Mouse (Mus musculus): ENCODE data around the gene Zfp612.

Gene Zfp612

GRCm38 (mm10) chr8:110130537-110130936, 51.0 kb downstream of the Zfp612 start:
- peak; percentile 86 for DNase-seq (ENCODE audit: extremely low spot score, low spot score)

- no peak for DNase-seq (ENCODE audit: extremely low spot score, low spot score)
Observed at GRCm38 (mm10) chr8:110134236-110134635, 54.7 kb downstream of the Zfp612 start.

- no peak for DNase-seq (ENCODE audit: extremely low spot score, low spot score)
Observed at GRCm38 (mm10) chr8:110135515-110135914, 56.0 kb downstream of the Zfp612 start.

GRCm38 (mm10) chr8:110140156-110140555, 60.6 kb downstream of the Zfp612 start:
- no peak for DNase-seq (ENCODE audit: extremely low spot score, low spot score)

- DNase-seq (ENCODE audit: extremely low spot score, low spot score): no peak
Observed at GRCm38 (mm10) chr8:110140770-110141169, 61.2 kb downstream of the Zfp612 start.
